Mouse (Mus musculus) CH12.LX (cell line): ENCODE data around the gene Nxnl2. TPM values are rescaled to one million over a fixed set of nuclear protein-coding genes. Genes with fewer than 3 reads are reported as not detected.

ENCODE experiments used
- DNase-seq: peaks from one replicate; pipeline ENCODE4 v3.0.0-alpha.2; 2013; ENCODE audit errors: extremely low read depth
- H3K27ac ChIP-seq: 2 replicates; pipeline ENCODE4 v1.5.1; 2012; ENCODE audit warnings: low read depth, mild to moderate bottlenecking, control low read depth, moderate library complexity; ENCODE audit not compliant: insufficient read depth
- H3K27me3 ChIP-seq: replicated peaks from 2 replicates; pipeline ENCODE3; 2012; ENCODE audit warnings: inconsistent platforms
- H3K36me3 ChIP-seq, 2 experiments: replicated peaks in 1 of 2; 2 replicates each; pipeline versions ENCODE3 to v1.6.1; 2012; ENCODE audit warnings: inconsistent platforms in 1 of 2, low read length in 1 of 2, mild to moderate bottlenecking in 1 of 2, mixed read lengths in 1 of 2, moderate library complexity in 1 of 2; ENCODE audit not compliant: control insufficient read depth in 1 of 2, insufficient read depth in 1 of 2
- H3K4me1 ChIP-seq, 2 experiments: 2 replicates each; pipeline ENCODE4 v1.6.1; 2012; ENCODE audit warnings: inconsistent platforms in 1 of 2, moderate library complexity in 1 of 2; ENCODE audit not compliant: insufficient read depth in 2 of 2, control insufficient read depth in 1 of 2
- H3K4me2 ChIP-seq: 2 replicates; pipeline ENCODE4 v1.6.1; 2012; ENCODE audit warnings: low read depth, mild to moderate bottlenecking, control low read depth; ENCODE audit not compliant: poor library complexity, insufficient read depth, severe bottlenecking
- H3K4me3 ChIP-seq, 3 experiments: fragments of 150-350 bp in 1 of 3; sonication (generic) in 1 of 3; replicated peaks in 1 of 3; 2 replicates each; pipeline versions ENCODE3 to v1.5.1; 2011 to 2012; ENCODE audit warnings: low read depth in 2 of 3, low read length in 2 of 3, mild to moderate bottlenecking in 2 of 3, moderate library complexity in 2 of 3, control low read depth in 1 of 3, improper control_type of control experiment in 1 of 3, inconsistent platforms in 1 of 3, mixed read lengths in 1 of 3; ENCODE audit not compliant: poor library complexity in 1 of 3
- H3K79me2 ChIP-seq: replicated peaks from 2 replicates; pipeline ENCODE4 v1.6.1; 2012; ENCODE audit warnings: mild to moderate bottlenecking, moderate library complexity; ENCODE audit not compliant: control insufficient read depth, poor library complexity, insufficient read depth, severe bottlenecking; ENCODE audit errors: extremely low read depth
- H3K9ac ChIP-seq: 2 replicates; pipeline ENCODE4 v1.6.1; 2012; ENCODE audit warnings: low read depth, mild to moderate bottlenecking, control low read depth, moderate library complexity; ENCODE audit not compliant: insufficient read depth
- H3K9me3 ChIP-seq: replicated peaks from 2 replicates; pipeline ENCODE3; 2012; ENCODE audit warnings: low read length, inconsistent platforms, mixed read lengths
- BHLHE40 ChIP-seq: IDR thresholded peaks from 2 replicates; pipeline ENCODE4 v1.6.1; 2011; ENCODE audit warnings: mild to moderate bottlenecking, low read depth, low read length, improper control_type of control experiment
- CHD1 ChIP-seq: IDR thresholded peaks from 2 replicates; pipeline ENCODE4 v1.6.1; 2012; ENCODE audit warnings: low read depth, low read length, improper control_type of control experiment, inconsistent platforms
- CTCF ChIP-seq, 2 experiments: IDR thresholded peaks in 1 of 2; conservative IDR thresholded peaks in 1 of 2; 2 replicates each; pipeline ENCODE4 v1.5.1; 2011 to 2012; ENCODE audit warnings: low read depth in 2 of 2, low read length in 2 of 2, improper control_type of control experiment in 1 of 2, inconsistent platforms in 1 of 2, mild to moderate bottlenecking in 1 of 2, moderate library complexity in 1 of 2
- E2F4 ChIP-seq: IDR thresholded peaks from 2 replicates; pipeline ENCODE4 v1.6.1; 2011; ENCODE audit warnings: low read depth, low read length, improper control_type of control experiment; ENCODE audit not compliant: insufficient replicate concordance
- ELF1 ChIP-seq: IDR thresholded peaks from 2 replicates; pipeline ENCODE4 v1.6.1; 2014; ENCODE audit warnings: low read depth, mild to moderate bottlenecking, inconsistent platforms, low read length, improper control_type of control experiment
- GABPA ChIP-seq: IDR thresholded peaks from 2 replicates; pipeline ENCODE4 v1.6.1; 2012; ENCODE audit warnings: low read depth, low read length, improper control_type of control experiment, inconsistent platforms; ENCODE audit not compliant: insufficient replicate concordance
- HCFC1 ChIP-seq: IDR thresholded peaks from 2 replicates; pipeline ENCODE4 v1.6.1; 2012; ENCODE audit warnings: low read depth, mild to moderate bottlenecking, inconsistent platforms, low read length, improper control_type of control experiment
- IRF4 ChIP-seq: IDR thresholded peaks from 2 replicates; pipeline ENCODE4 v1.6.1; 2014; ENCODE audit warnings: low read depth, mild to moderate bottlenecking, inconsistent platforms, low read length, improper control_type of control experiment
- JUND ChIP-seq: conservative IDR thresholded peaks from 2 replicates; pipeline ENCODE4 v1.6.1; 2011; ENCODE audit warnings: low read depth, low read length, improper control_type of control experiment
- KAT2A ChIP-seq: IDR thresholded peaks from 2 replicates; pipeline ENCODE4 v1.6.1; 2012; ENCODE audit warnings: low read length, improper control_type of control experiment, inconsistent platforms; ENCODE audit not compliant: insufficient replicate concordance
- MAFK ChIP-seq: IDR thresholded peaks from 2 replicates; pipeline ENCODE4 v1.6.1; 2011; ENCODE audit warnings: low read length, improper control_type of control experiment; ENCODE audit not compliant: insufficient replicate concordance
- MAX ChIP-seq: IDR thresholded peaks from 2 replicates; pipeline ENCODE4 v1.6.1; 2011; ENCODE audit warnings: low read length, improper control_type of control experiment
- MAZ ChIP-seq: IDR thresholded peaks from 2 replicates; pipeline ENCODE4 v1.6.1; 2012; ENCODE audit warnings: low read depth, mild to moderate bottlenecking, inconsistent platforms, low read length, improper control_type of control experiment, moderate library complexity
- MYC ChIP-seq: IDR thresholded peaks from 2 replicates; pipeline ENCODE4 v1.6.1; 2011; ENCODE audit warnings: low read depth, mild to moderate bottlenecking, improper control_type of control experiment, low read length
- NELFE ChIP-seq: IDR thresholded peaks from 2 replicates; pipeline ENCODE4 v1.6.1; 2011; ENCODE audit warnings: low read depth, low read length, improper control_type of control experiment
- NRF1 ChIP-seq: IDR thresholded peaks from 2 replicates; pipeline ENCODE4 v1.6.1; 2014; ENCODE audit warnings: low read depth, mild to moderate bottlenecking, inconsistent platforms, low read length, improper control_type of control experiment, moderate library complexity
- PAX5 ChIP-seq: IDR thresholded peaks from 2 replicates; pipeline ENCODE4 v1.6.1; 2012; ENCODE audit warnings: low read length, inconsistent platforms, mixed read lengths
- POLR2A ChIP-seq: IDR thresholded peaks from 2 replicates; pipeline ENCODE4 v1.6.1; 2011; ENCODE audit warnings: low read depth, mild to moderate bottlenecking, improper control_type of control experiment, low read length
- RAD21 ChIP-seq: IDR thresholded peaks from 2 replicates; pipeline ENCODE4 v1.6.1; 2011; ENCODE audit warnings: low read depth, mild to moderate bottlenecking, low read length, improper control_type of control experiment, moderate library complexity
- RCOR1 ChIP-seq: conservative IDR thresholded peaks from 2 replicates; pipeline ENCODE4 v1.6.1; 2012; ENCODE audit warnings: low read depth, mild to moderate bottlenecking, inconsistent platforms, low read length, improper control_type of control experiment
- SIN3A ChIP-seq: IDR thresholded peaks from 2 replicates; pipeline ENCODE4 v1.6.1; 2012; ENCODE audit warnings: low read length, improper control_type of control experiment, inconsistent platforms
- SMC3 ChIP-seq: IDR thresholded peaks from 2 replicates; pipeline ENCODE4 v1.6.1; 2011; ENCODE audit warnings: low read depth, low read length, improper control_type of control experiment
- TCF12 ChIP-seq: IDR thresholded peaks from 2 replicates; pipeline ENCODE4 v1.6.1; 2014; ENCODE audit warnings: low read depth, mild to moderate bottlenecking, inconsistent platforms, low read length, improper control_type of control experiment
- UBTF ChIP-seq: IDR thresholded peaks from 2 replicates; pipeline ENCODE4 v1.6.1; 2012; ENCODE audit warnings: low read depth, mild to moderate bottlenecking, inconsistent platforms, low read length, improper control_type of control experiment, moderate library complexity
- USF1 ChIP-seq: IDR thresholded peaks from 2 replicates; pipeline ENCODE4 v1.6.1; 2014; ENCODE audit warnings: low read depth, mild to moderate bottlenecking, inconsistent platforms, low read length, improper control_type of control experiment
- ZKSCAN1 ChIP-seq: IDR thresholded peaks from 2 replicates; pipeline ENCODE4 v1.6.1; 2012; ENCODE audit warnings: low read depth, inconsistent platforms, low read length, improper control_type of control experiment, borderline replicate concordance
- ZMIZ1 ChIP-seq: IDR thresholded peaks from 2 replicates; pipeline ENCODE4 v1.6.1; 2012; ENCODE audit warnings: low read depth, mild to moderate bottlenecking, inconsistent platforms, low read length, improper control_type of control experiment
- dilution Hi-C: fragments of 300-500 bp; cut with MboI; formaldehyde crosslinking; loops from 2 replicates; pipeline ENCODE4 v1.14.3; 2020; ENCODE audit warnings: low sequenced_read_pairs; ENCODE audit not compliant: extremely low pct_unique_long_range_greater_than_20kb, extremely low pct_ligation_motif_present
- in situ Hi-C: fragments of 300-500 bp; cut with MboI; formaldehyde crosslinking; loops from 3 replicates; pipeline ENCODE4 v1.14.3; 2019; ENCODE audit warnings: low sequenced_read_pairs, low pct_ligation_motif_present, low pct_unique_long_range_greater_than_20kb, mixed read lengths
- polyA plus RNA-seq: library from polyadenylated mRNA; unstranded; fragments of >175 nt; gene quantifications from 2 replicates; pipeline ENCODE4 v1.2.1, GENCODE M21; 2012; ENCODE audit warnings: low read depth; ENCODE audit not compliant: insufficient read length
- total RNA-seq, 2 experiments: library from RNA; depleted of rRNA; stranded (reverse); fragments of 300-350 nt in 1 of 2; fragments of >200 nt in 1 of 2; gene quantifications; 2 replicates each; pipeline ENCODE4 v1.2.3; 2012 to 2014

Nxnl2 gene
- total and polyA plus RNA-seq, 3 experiments, result 0.21 TPM; not detected in 2

DNA sequence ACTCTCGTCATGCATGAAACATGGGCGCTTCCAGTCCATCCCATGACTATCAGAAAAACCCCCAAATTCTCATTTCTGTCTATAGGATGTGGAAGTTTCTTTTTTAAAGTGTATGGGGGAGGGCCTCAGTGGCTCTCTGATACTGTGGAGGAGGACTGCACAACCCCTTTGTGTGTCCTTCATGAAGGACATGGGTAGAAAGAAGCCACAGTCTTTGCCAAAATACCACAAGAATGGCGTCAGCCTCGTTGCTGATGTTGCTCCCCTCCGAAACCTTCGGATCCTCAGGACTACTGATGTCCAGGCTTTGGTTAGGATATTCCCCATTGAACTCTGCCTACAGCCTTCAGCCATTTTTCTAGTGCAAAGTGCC lies 14.8 kb upstream of the Nxnl2 start:
- in situ Hi-C loops (no loop called here), dilution Hi-C loops (no loop called here)
- no peak for TF ChIP-seq UBTF
- no peak for TF ChIP-seq HCFC1
- no peak for TF ChIP-seq NELFE
- TF ChIP-seq CHD1, result no peak
- no peak for TF ChIP-seq KAT2A
- TF ChIP-seq MAX, result no peak
- no peak for TF ChIP-seq MYC
- TF ChIP-seq POLR2A, result no peak
- TF ChIP-seq CTCF (conservative IDR thresholded peaks at IDR 0.05 in 1 of 2, IDR thresholded peaks at IDR 0.05 in 1 of 2; ENCODE audit: low read depth in 2 of 2, low read length in 2 of 2), result no peak
- no peak for TF ChIP-seq ZKSCAN1
- no peak for TF ChIP-seq MAZ
- TF ChIP-seq BHLHE40, result no peak
- no peak for TF ChIP-seq IRF4
- TF ChIP-seq JUND, result no peak
- TF ChIP-seq RCOR1, result no peak
- no peak for TF ChIP-seq ELF1
- Histone ChIP-seq H3K9ac (no peak overlapping the region), H3K27ac (no peak overlapping the region), H3K4me3 (no peak overlapping the region), H3K4me2 (no peak overlapping the region), H3K79me2 (no peaks in the 10 kb centered on the region), H3K4me1 (peaks cover 0 to 24% of the 10 kb centered on the region in 2 experiments; a peak in 2 of 4 replicates), H3K9me3 (no peaks in the 10 kb centered on the region), H3K36me3 (peaks cover 5 to 46% of the 10 kb centered on the region in 2 experiments), H3K27me3 (no peaks in the 10 kb centered on the region)
- no peak for DNase-seq

DNA sequence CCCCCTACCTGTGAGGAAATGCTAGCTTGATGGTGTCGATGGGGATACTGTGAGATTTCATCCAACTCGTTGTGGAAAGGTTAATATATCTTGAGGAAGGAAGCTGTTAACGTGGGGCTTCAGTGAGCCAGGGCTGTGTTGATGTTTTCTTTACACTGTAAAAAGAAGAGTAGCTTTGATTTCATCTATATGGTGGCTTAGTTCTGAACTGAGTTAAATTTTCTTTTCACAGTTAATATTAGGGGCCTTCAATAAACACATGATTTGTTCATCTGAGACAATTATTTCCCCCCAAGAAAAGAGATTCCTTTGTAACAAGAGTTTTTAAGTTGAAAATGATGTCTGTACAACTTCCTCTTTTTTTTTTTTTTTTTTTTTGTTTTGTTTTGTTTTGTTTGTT lies 13.5 kb upstream of the Nxnl2 start:
- TF ChIP-seq ZMIZ1 (no peak), RAD21 (no peak), GABPA (no peak), POLR2A (no peak), JUND (no peak), MYC (no peak), E2F4 (no peak), RCOR1 (no peak), SMC3 (no peak), UBTF (no peak), NRF1 (no peak), USF1 (no peak), MAFK (no peak), ZKSCAN1 (no peak), CHD1 (no peak), SIN3A (no peak), TCF12 (no peak), MAX (no peak), PAX5 (no peak), CTCF (conservative IDR thresholded peaks at IDR 0.05 in 1 of 2, IDR thresholded peaks at IDR 0.05 in 1 of 2; ENCODE audit: low read depth in 2 of 2, low read length in 2 of 2) (no peak)
- H3K36me3 ChIP-seq, result peaks cover 5 to 46% of the 10 kb centered on the region in 2 experiments
- peaks cover 0 to 36% of the 10 kb centered on the region in 2 experiments; a peak in 2 of 4 replicates for H3K4me1 ChIP-seq
- no peaks in the 10 kb centered on the region for H3K9me3 ChIP-seq
- H3K27me3 ChIP-seq, result no peaks in the 10 kb centered on the region
- no peak overlapping the region for H3K4me2 ChIP-seq
- dilution Hi-C loops (no loop called here), in situ Hi-C loops (no loop called here)
- no peak overlapping the region for H3K27ac ChIP-seq
- H3K9ac ChIP-seq, result no peak overlapping the region
- DNase-seq, result no peak
- H3K79me2 ChIP-seq, result no peaks in the 10 kb centered on the region
- H3K4me3 ChIP-seq, result no peak overlapping the region
